Mouse (Mus musculus): ENCODE measurements around the gene Cpne8. TPM values are rescaled to one million over a fixed set of nuclear protein-coding genes. Genes with fewer than 3 reads are reported as not detected.
A peak's percentile ranks its signal among the peaks of the same experiment; 100 is the strongest.
"Not testable (repeated sequence)": the region's sequence is repeated elsewhere in the genome, so short reads cannot be mapped to it uniquely, and the experiment has no call there.

The Cpne8 gene
- polyA plus RNA-seq, 1 experiment from 2014 or later, result 6.6 TPM

- 0 out of 2 replicates have a peak, but pooled peaks cover 3% of the 10 kb centered on the region for H3K9me3 ChIP-seq (replicated peaks; ENCODE audit: control insufficient read depth, low read length)
- no peak overlapping the region for H3K4me2 ChIP-seq (ENCODE audit: low read depth, low read length)
- no peaks in the 10 kb centered on the region; the same call in 1 of the 2 replicates for H3K4me1 ChIP-seq (ENCODE audit: control insufficient read depth, insufficient read depth, low read length)
- ATAC-seq (replicated peaks; ENCODE audit: extremely low read depth, insufficient read depth, low FRiP score), result no peak
- H3K36me3 ChIP-seq (ENCODE audit: control insufficient read depth, insufficient read depth), result no peaks in the 10 kb centered on the region
- H3K27me3 ChIP-seq (ENCODE audit: control insufficient read depth, insufficient read depth, low read length), result no peaks in the 10 kb centered on the region
- WGBS, result 85% methylated on average over 10 of the region's 10 CpGs
- H3K27ac ChIP-seq (ENCODE audit: low read length), result no peak overlapping the region
- H3K4me3 ChIP-seq (ENCODE audit: low read length), result no peak overlapping the region
- H3K9ac ChIP-seq (ENCODE audit: low read length), result no peak overlapping the region
Measured at GRCm38 (mm10) chr15:90645828-90646227, 33.4 kb downstream of the Cpne8 start.

- Histone ChIP-seq H3K27ac (ENCODE audit: low read length) (no peak overlapping the region), H3K9ac (ENCODE audit: low read length) (no peak overlapping the region), H3K4me1 (ENCODE audit: control insufficient read depth, insufficient read depth, low read length) (no peaks in the 10 kb centered on the region), H3K4me3 (ENCODE audit: low read length) (no peak overlapping the region), H3K36me3 (ENCODE audit: control insufficient read depth, insufficient read depth) (no peaks in the 10 kb centered on the region), H3K9me3 (replicated peaks; ENCODE audit: control insufficient read depth, low read length) (no peaks in the 10 kb centered on the region), H3K4me2 (ENCODE audit: low read depth, low read length) (no peak overlapping the region), H3K27me3 (ENCODE audit: control insufficient read depth, insufficient read depth, low read length) (no peaks in the 10 kb centered on the region)
- WGBS, result 67% methylated on average over 5 of the region's 5 CpGs
- ATAC-seq (replicated peaks; ENCODE audit: extremely low read depth, insufficient read depth, low FRiP score), result no peak
Measured at GRCm38 (mm10) chr15:90624201-90624600, 55.0 kb downstream of the Cpne8 start.

- H3K9ac ChIP-seq (ENCODE audit: low read length), result no peak overlapping the region
- no peak overlapping the region for H3K4me2 ChIP-seq (ENCODE audit: low read depth, low read length)
- H3K9me3 ChIP-seq (replicated peaks; ENCODE audit: control insufficient read depth, low read length), result no peaks in the 10 kb centered on the region
- no peaks in the 10 kb centered on the region for H3K4me1 ChIP-seq (ENCODE audit: control insufficient read depth, insufficient read depth, low read length)
- no peak overlapping the region for H3K4me3 ChIP-seq (ENCODE audit: low read length)
- ATAC-seq (replicated peaks; ENCODE audit: extremely low read depth, insufficient read depth, low FRiP score), result no peak
- no peaks in the 10 kb centered on the region for H3K27me3 ChIP-seq (ENCODE audit: control insufficient read depth, insufficient read depth, low read length)
- 84% methylated on average over 3 of the region's 3 CpGs for WGBS
- H3K36me3 ChIP-seq (ENCODE audit: control insufficient read depth, insufficient read depth), result no peaks in the 10 kb centered on the region
- H3K27ac ChIP-seq (ENCODE audit: low read length), result no peak overlapping the region
Measured at GRCm38 (mm10) chr15:90622005-90622404, 57.2 kb downstream of the Cpne8 start.

- Histone ChIP-seq H3K27me3 (ENCODE audit: control insufficient read depth, insufficient read depth, low read length) (no peaks in the 10 kb centered on the region), H3K9me3 (replicated peaks; ENCODE audit: control insufficient read depth, low read length) (no peaks in the 10 kb centered on the region), H3K9ac (ENCODE audit: low read length) (no peak overlapping the region), H3K36me3 (ENCODE audit: control insufficient read depth, insufficient read depth) (no peaks in the 10 kb centered on the region), H3K4me1 (ENCODE audit: control insufficient read depth, insufficient read depth, low read length) (peaks cover 5% of the 10 kb centered on the region), H3K27ac (ENCODE audit: low read length) (no peak overlapping the region), H3K4me3 (ENCODE audit: low read length) (no peak overlapping the region), H3K4me2 (ENCODE audit: low read depth, low read length) (no peak overlapping the region)
- no peak for ATAC-seq (replicated peaks; ENCODE audit: extremely low read depth, insufficient read depth, low FRiP score)
- 64% methylated on average over 4 of the region's 4 CpGs for WGBS
Measured at GRCm38 (mm10) chr15:90619736-90620135, 59.5 kb downstream of the Cpne8 start.

GRCm38 (mm10) chr15:90616116-90616798, 63.0 kb downstream of the Cpne8 start:
- H3K4me2 ChIP-seq (ENCODE audit: low read depth, low read length), result peak overlapping the region; percentile 56
- no peaks in the 10 kb centered on the region for H3K9me3 ChIP-seq (replicated peaks; ENCODE audit: control insufficient read depth, low read length)
- H3K4me3 ChIP-seq (ENCODE audit: low read length), result peak overlapping the region; percentile 27
- 29% methylated on average over 8 of the region's 8 CpGs for WGBS
- no peaks in the 10 kb centered on the region for H3K27me3 ChIP-seq (ENCODE audit: control insufficient read depth, insufficient read depth, low read length)
- 0 out of 2 replicates have a peak overlapping the region, but pooled peaks have one; percentile 42 for H3K27ac ChIP-seq (ENCODE audit: low read length)
- no peaks in the 10 kb centered on the region for H3K36me3 ChIP-seq (ENCODE audit: control insufficient read depth, insufficient read depth)
- peak; percentile 41; the same call in 1 of the 2 replicates for ATAC-seq (replicated peaks; ENCODE audit: extremely low read depth, insufficient read depth, low FRiP score)
- H3K4me1 ChIP-seq (ENCODE audit: control insufficient read depth, insufficient read depth, low read length), result peaks cover 5% of the 10 kb centered on the region
- H3K9ac ChIP-seq (ENCODE audit: low read length), result no peak overlapping the region

GRCm38 (mm10) chr15:90610767-90611166, 68.5 kb downstream of the Cpne8 start:
- H3K9ac ChIP-seq (ENCODE audit: low read length); H3K4me2 ChIP-seq (ENCODE audit: low read depth, low read length); H3K4me3 ChIP-seq (ENCODE audit: low read length); H3K27ac ChIP-seq (ENCODE audit: low read length); H3K4me1 ChIP-seq (ENCODE audit: control insufficient read depth, insufficient read depth, low read length); H3K36me3 ChIP-seq (ENCODE audit: control insufficient read depth, insufficient read depth); H3K27me3 ChIP-seq (ENCODE audit: control insufficient read depth, insufficient read depth, low read length); ATAC-seq (replicated peaks; ENCODE audit: extremely low read depth, insufficient read depth, low FRiP score); H3K9me3 ChIP-seq (replicated peaks; ENCODE audit: control insufficient read depth, low read length): not testable (repeated sequence)
- 85% methylated on average over 4 of the region's 4 CpGs for WGBS

- H3K9me3 ChIP-seq (replicated peaks; ENCODE audit: control insufficient read depth, low read length), result no peaks in the 10 kb centered on the region
- no peak overlapping the region for H3K27ac ChIP-seq (ENCODE audit: low read length)
- H3K36me3 ChIP-seq (ENCODE audit: control insufficient read depth, insufficient read depth), result no peaks in the 10 kb centered on the region
- peaks cover 7% of the 10 kb centered on the region; the same call in 1 of the 2 replicates for H3K4me1 ChIP-seq (ENCODE audit: control insufficient read depth, insufficient read depth, low read length)
- H3K4me3 ChIP-seq (ENCODE audit: low read length), result no peak overlapping the region
- H3K4me2 ChIP-seq (ENCODE audit: low read depth, low read length), result no peak overlapping the region
- H3K27me3 ChIP-seq (ENCODE audit: control insufficient read depth, insufficient read depth, low read length), result no peaks in the 10 kb centered on the region
- no peak overlapping the region for H3K9ac ChIP-seq (ENCODE audit: low read length)
- WGBS, result 24% methylated on average over 4 of the region's 4 CpGs
- ATAC-seq (replicated peaks; ENCODE audit: extremely low read depth, insufficient read depth, low FRiP score), result no peak
Measured at GRCm38 (mm10) chr15:90609836-90610415, 69.3 kb downstream of the Cpne8 start.

GRCm38 (mm10) chr15:90608368-90608767, 70.9 kb downstream of the Cpne8 start:
- no peaks in the 10 kb centered on the region for H3K9me3 ChIP-seq (replicated peaks; ENCODE audit: control insufficient read depth, low read length)

GRCm38 (mm10) chr15:90607181-90607580, 72.1 kb downstream of the Cpne8 start:
- Histone ChIP-seq H3K9ac (ENCODE audit: low read length) (no peak overlapping the region), H3K36me3 (ENCODE audit: control insufficient read depth, insufficient read depth) (no peaks in the 10 kb centered on the region), H3K4me1 (ENCODE audit: control insufficient read depth, insufficient read depth, low read length) (peaks cover 7% of the 10 kb centered on the region; the same call in 1 of the 2 replicates), H3K4me2 (ENCODE audit: low read depth, low read length) (no peak overlapping the region), H3K27me3 (ENCODE audit: control insufficient read depth, insufficient read depth, low read length) (no peaks in the 10 kb centered on the region), H3K27ac (ENCODE audit: low read length) (no peak overlapping the region), H3K9me3 (replicated peaks; ENCODE audit: control insufficient read depth, low read length) (no peaks in the 10 kb centered on the region), H3K4me3 (ENCODE audit: low read length) (no peak overlapping the region)
- ATAC-seq (replicated peaks; ENCODE audit: extremely low read depth, insufficient read depth, low FRiP score), result no peak
- WGBS, result 78% methylated on average over 3 of the region's 3 CpGs

More at GRCm38 (mm10) chr15:90608368-90608767, 70.9 kb downstream of the Cpne8 start:
- H3K4me3 ChIP-seq (ENCODE audit: low read length), result no peak overlapping the region
- H3K36me3 ChIP-seq (ENCODE audit: control insufficient read depth, insufficient read depth), result no peaks in the 10 kb centered on the region
- ATAC-seq (replicated peaks; ENCODE audit: extremely low read depth, insufficient read depth, low FRiP score), result no peak
- H3K4me1 ChIP-seq (ENCODE audit: control insufficient read depth, insufficient read depth, low read length), result peaks cover 7% of the 10 kb centered on the region; the same call in 1 of the 2 replicates
- 68% methylated on average over 3 of the region's 3 CpGs for WGBS
- no peak overlapping the region for H3K4me2 ChIP-seq (ENCODE audit: low read depth, low read length)
- H3K27me3 ChIP-seq (ENCODE audit: control insufficient read depth, insufficient read depth, low read length), result no peaks in the 10 kb centered on the region
- H3K27ac ChIP-seq (ENCODE audit: low read length), result no peak overlapping the region
- H3K9ac ChIP-seq (ENCODE audit: low read length), result no peak overlapping the region

Measured in heart, embryonic 16.5 days (tissue).